Mouse (Mus musculus): ENCODE data around the gene Surf6. TPM values are rescaled to one million over a fixed set of nuclear protein-coding genes. Genes with fewer than 3 reads are reported as not detected.

Gene Surf6
- polyA plus RNA-seq, 1 experiment from 2014 or later = 15.0 TPM

DNA sequence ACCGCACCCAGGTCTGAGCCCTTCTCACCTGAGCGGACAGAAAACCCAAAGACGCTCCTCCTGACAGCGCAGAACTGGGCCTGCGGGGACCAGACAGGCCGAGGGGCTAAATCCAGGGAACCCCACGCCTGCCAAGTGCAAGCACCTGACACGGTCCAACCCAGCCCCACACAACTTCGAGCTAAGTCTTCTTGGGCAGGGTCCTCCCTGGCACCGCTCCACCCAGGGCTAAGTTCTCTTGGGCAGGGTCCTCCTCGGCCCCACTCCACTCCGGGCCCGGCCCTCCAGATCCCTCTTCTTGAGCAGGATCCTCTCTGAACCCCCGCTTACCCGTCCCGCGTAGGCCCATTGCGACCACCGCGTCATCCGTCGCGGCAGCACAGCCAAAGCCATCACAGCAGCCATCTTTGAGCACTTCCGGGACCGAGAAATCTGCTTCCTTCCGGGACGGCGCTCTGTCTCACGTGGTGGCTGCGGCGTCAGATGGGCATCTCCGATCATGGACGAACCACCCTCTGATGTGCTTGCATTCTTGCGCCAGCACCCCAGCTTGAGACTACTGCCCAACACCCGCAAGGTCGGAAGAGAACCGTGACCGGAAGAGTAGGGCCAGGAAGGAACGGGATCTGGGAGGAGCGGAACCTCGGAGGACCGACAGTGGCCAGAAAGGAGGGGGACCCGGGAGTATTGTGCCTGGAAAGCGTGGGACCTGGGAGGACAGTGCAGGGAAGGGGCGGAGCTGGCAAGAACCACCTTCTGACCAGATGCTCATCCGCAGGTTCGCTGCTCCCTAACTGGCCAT lies 13.4 kb upstream of the Surf6 start, which contains the start of the genes Surf2 and Surf1:
Gene Surf2, plus strand, starts transcription at position 441 of the 802 bp plus-strand sequence.
Gene Surf1, minus strand, starts transcription at position 604 of the 802 bp plus-strand sequence.
- under 1% methylated on average over 47 of the region's 47 CpGs for WGBS

DNA sequence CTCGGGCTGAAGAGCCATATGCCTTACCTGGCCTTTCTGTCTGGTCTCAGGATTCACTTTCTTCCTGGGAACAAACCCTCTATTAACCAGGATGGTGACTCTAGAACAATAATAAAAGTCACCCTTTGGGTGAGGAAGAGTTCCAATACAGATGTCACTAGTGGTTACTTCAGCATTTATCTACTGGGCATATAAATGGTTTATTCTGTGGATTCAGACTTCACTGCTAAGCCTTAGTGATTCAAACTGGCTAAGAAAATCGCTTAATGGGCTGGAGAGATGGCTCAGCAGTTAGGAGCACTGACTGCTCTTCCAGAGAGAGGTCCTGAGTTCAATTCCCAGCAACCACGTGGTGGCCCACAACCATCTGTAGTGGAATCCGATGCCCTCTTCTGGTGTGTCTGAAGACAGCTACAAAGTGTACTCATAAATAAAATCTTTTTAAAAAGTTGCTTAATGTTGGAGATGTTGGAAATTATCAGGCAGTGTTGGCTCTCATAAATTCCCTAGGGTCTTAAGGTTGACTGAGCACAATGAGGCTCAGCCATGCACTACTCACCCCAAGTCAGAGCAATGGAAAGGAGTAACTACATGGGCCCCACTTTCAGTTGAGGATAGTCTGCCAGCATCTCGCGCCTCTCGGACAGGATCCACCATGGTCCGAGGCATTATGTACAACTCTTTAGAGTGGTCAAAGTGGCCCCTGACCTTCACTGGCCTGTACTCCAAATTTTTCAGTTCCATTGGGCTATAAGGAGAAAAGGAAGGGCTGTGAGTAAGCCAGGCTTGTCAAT lies 11.7 kb upstream of the Surf6 start:
- Histone ChIP-seq H3K27me3 (replicated peaks; ENCODE audit: control insufficient read depth, insufficient read depth, low read length) (no peaks in the 10 kb centered on the region), H3K36me3 (ENCODE audit: control insufficient read depth, insufficient read depth, low read length) (peaks cover 45% of the 10 kb centered on the region), H3K9ac (ENCODE audit: low read length) (no peak overlapping the region), H3K4me2 (ENCODE audit: low read length) (no peak overlapping the region), H3K9me3 (ENCODE audit: control insufficient read depth, low read length) (no peaks in the 10 kb centered on the region), H3K4me3 (ENCODE audit: low read depth, low read length) (no peak overlapping the region), H3K4me1 (replicated peaks; ENCODE audit: control insufficient read depth, insufficient read depth, low read length) (peaks cover 30% of the 10 kb centered on the region), H3K27ac (ENCODE audit: low read depth) (no peak overlapping the region)
- ATAC-seq (replicated peaks; ENCODE audit: low FRiP score, low TSS enrichment, low read depth) = no peak
- DNase-seq (ENCODE audit: low spot score) = no peak
- 67% methylated on average over 8 of the region's 8 CpGs for WGBS

More for the DNA sequence above, 13.4 kb upstream of the Surf6 start, which contains the start of the genes Surf2 and Surf1:
- Histone ChIP-seq H3K9me3 (ENCODE audit: control insufficient read depth, low read length) (no peaks in the 10 kb centered on the region), H3K27me3 (replicated peaks; ENCODE audit: control insufficient read depth, insufficient read depth, low read length) (no peaks in the 10 kb centered on the region), H3K4me3 (ENCODE audit: low read depth, low read length) (peak within 1 kb of the TSS; percentile 74), H3K36me3 (ENCODE audit: control insufficient read depth, insufficient read depth, low read length) (peaks cover 62% of the 10 kb centered on the region), H3K27ac (ENCODE audit: low read depth) (peak within 1 kb of the TSS; percentile 67), H3K9ac (ENCODE audit: low read length) (peak within 1 kb of the TSS; percentile 61), H3K4me1 (replicated peaks; ENCODE audit: control insufficient read depth, insufficient read depth, low read length) (peaks cover 27% of the 10 kb centered on the region), H3K4me2 (ENCODE audit: low read length) (peak within 1 kb of the TSS; percentile 89)
- ATAC-seq (replicated peaks; ENCODE audit: low FRiP score, low TSS enrichment, low read depth) = peak; percentile 77
- DNase-seq (ENCODE audit: low spot score) = peak; percentile 84

GRCm38 (mm10) chr2:26913416-26914147 lies 10.9 kb upstream of the Surf6 start:
- H3K27me3 ChIP-seq (replicated peaks; ENCODE audit: control insufficient read depth, insufficient read depth, low read length) = no peaks in the 10 kb centered on the region
- H3K36me3 ChIP-seq (ENCODE audit: control insufficient read depth, insufficient read depth, low read length) = peaks cover 37% of the 10 kb centered on the region
- H3K4me2 ChIP-seq (ENCODE audit: low read length) = no peak overlapping the region
- peaks cover 38% of the 10 kb centered on the region for H3K4me1 ChIP-seq (replicated peaks; ENCODE audit: control insufficient read depth, insufficient read depth, low read length)
- ATAC-seq (replicated peaks; ENCODE audit: low FRiP score, low TSS enrichment, low read depth) (no peak), DNase-seq (ENCODE audit: low spot score) (no peak)
- no peak overlapping the region for H3K4me3 ChIP-seq (ENCODE audit: low read depth, low read length)
- no peak overlapping the region for H3K27ac ChIP-seq (ENCODE audit: low read depth)
- 82% methylated on average over 17 of the region's 17 CpGs for WGBS
- no peaks in the 10 kb centered on the region for H3K9me3 ChIP-seq (ENCODE audit: control insufficient read depth, low read length)
- H3K9ac ChIP-seq (ENCODE audit: low read length) = no peak overlapping the region

DNA sequence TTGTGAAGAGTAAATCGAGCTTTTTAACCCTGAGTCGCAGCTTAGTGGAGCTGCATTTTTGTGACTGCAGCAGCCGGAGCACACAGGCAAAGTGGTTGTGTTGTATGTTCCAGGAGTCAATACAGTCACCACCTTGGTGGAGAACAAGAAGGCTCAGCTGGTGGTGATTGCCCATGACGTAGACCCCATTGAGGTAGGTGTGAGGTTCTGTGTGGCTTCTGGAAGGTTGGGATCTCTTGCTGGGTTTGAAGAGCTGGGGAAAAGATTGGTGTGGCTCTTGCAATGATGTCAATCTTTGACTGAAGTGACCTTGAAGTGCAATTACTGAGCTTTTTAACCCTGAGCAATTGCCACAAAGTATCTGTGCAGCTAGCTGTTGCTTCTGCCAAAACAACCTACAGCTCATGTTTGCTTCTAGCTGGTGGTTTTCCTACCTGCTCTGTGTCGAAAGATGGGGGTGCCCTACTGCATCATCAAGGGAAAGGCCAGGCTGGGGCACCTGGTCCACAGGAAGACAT lies 9.6 kb upstream of the Surf6 start:
- no peaks in the 10 kb centered on the region for H3K27me3 ChIP-seq (replicated peaks; ENCODE audit: control insufficient read depth, insufficient read depth, low read length)
- peaks cover 32% of the 10 kb centered on the region for H3K4me1 ChIP-seq (replicated peaks; ENCODE audit: control insufficient read depth, insufficient read depth, low read length)
- DNase-seq (ENCODE audit: low spot score) (no peak), ATAC-seq (replicated peaks; ENCODE audit: low FRiP score, low TSS enrichment, low read depth) (no peak)
- H3K4me3 ChIP-seq (ENCODE audit: low read depth, low read length) = peak overlapping the region; percentile 98
- WGBS = 74% methylated on average over 5 of the region's 5 CpGs
- H3K9me3 ChIP-seq (ENCODE audit: control insufficient read depth, low read length) = no peaks in the 10 kb centered on the region
- no peak overlapping the region for H3K27ac ChIP-seq (ENCODE audit: low read depth)
- H3K9ac ChIP-seq (ENCODE audit: low read length) = peak overlapping the region; percentile 96
- H3K36me3 ChIP-seq (ENCODE audit: control insufficient read depth, insufficient read depth, low read length) = peaks cover 45% of the 10 kb centered on the region
- peak overlapping the region; percentile 100 for H3K4me2 ChIP-seq (ENCODE audit: low read length)

DNA sequence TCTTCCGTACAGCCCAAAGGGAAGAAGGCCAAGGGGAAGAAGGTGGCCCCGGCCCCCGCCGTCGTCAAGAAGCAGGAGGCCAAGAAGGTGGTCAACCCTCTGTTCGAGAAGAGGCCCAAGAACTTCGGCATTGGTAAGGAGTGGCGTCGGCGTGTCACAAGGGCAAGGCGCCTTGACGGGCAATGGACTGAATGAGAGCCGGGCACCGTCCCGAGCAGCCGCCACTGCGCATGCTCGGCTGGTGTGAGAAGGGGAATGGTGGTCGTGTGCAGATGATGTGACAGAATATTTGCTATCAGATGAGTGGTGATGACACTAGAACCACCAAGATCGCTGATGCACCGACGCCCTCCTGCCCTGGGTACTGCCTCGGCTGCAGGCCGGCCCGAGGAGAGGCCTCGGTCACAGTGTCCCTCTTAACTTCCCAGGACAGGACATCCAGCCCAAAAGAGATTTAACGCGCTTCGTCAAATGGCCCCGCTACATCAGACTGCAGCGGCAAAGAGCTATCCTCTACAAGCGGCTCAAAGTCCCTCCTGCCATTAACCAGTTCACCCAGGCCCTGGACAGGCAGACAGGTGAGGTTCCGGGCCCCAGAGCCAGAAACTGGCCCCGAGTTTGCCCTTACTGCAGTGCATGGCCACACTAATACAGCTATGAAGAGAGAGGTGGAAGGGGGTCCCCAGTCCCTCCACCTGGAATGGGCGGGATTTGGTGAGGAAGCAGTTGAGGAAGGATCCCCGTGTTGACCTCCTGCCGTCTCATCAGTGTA lies 8.5 kb upstream of the Surf6 start:
- DNase-seq (ENCODE audit: low spot score) (no peak), ATAC-seq (replicated peaks; ENCODE audit: low FRiP score, low TSS enrichment, low read depth) (peak; percentile 30)
- H3K4me3 ChIP-seq (ENCODE audit: low read depth, low read length) = peak overlapping the region; percentile 98
- H3K4me1 ChIP-seq (replicated peaks; ENCODE audit: control insufficient read depth, insufficient read depth, low read length) = peaks cover 26% of the 10 kb centered on the region
- peak overlapping the region; percentile 88 for H3K27ac ChIP-seq (ENCODE audit: low read depth)
- peaks cover 56% of the 10 kb centered on the region for H3K36me3 ChIP-seq (ENCODE audit: control insufficient read depth, insufficient read depth, low read length)
- peak overlapping the region; percentile 100 for H3K4me2 ChIP-seq (ENCODE audit: low read length)
- WGBS = 2% methylated on average over 35 of the region's 37 CpGs
- peak overlapping the region; percentile 96 for H3K9ac ChIP-seq (ENCODE audit: low read length)
- no peaks in the 10 kb centered on the region for H3K9me3 ChIP-seq (ENCODE audit: control insufficient read depth, low read length)
- no peaks in the 10 kb centered on the region for H3K27me3 ChIP-seq (replicated peaks; ENCODE audit: control insufficient read depth, insufficient read depth, low read length)

DNA sequence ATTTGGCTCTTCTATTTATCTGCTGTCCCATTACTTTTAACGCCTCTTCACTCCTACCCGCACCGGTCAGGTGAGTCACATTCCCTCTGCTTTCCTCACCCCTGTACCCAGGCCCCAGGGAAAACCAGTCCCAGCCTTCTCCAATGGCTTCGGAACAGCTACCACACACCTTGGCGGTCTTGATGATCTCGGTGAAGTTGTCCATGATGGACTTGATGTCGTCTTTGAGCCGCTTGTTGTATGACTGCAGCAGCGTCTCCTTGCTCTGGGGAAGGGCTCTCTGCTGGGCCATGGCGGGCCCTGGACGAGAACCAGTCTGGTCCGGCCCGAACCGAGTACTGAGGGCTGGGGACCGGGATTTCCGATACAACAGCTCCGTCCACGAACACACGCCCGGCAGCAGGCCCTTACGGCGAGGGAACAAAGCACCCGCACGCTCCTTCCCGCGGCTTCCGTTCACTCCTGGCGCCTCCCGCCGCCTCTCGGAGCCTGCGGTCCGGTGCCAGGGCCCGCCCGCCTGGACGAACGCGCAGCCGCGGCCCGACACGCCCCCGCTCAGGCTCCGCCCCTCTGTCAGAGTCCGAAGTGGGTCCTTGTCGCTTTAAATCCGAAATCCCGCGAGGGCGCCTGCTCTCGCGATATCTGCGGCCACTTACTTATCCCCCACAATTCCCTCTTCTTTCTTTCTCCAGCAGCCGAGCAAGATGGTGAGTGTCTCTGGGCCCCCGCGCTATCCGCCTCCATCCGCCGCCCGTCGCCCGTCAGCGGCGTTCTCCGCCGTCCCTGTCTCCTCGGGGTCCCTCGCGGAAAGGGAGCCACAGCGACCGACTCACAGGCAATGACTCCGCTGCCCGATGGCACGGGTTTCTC lies 7.7 kb upstream of the Surf6 start, which contains the start of the genes Med22 and Rpl7a:
Gene Med22, minus strand, starts transcription at position 554 of the 870 bp plus-strand sequence.
Gene Rpl7a, plus strand, starts transcription at position 641 of the 870 bp plus-strand sequence.
- DNase-seq (ENCODE audit: low spot score) = peak; percentile 100
- ATAC-seq (replicated peaks; ENCODE audit: low FRiP score, low TSS enrichment, low read depth) = peak; percentile 91
- Histone ChIP-seq H3K27me3 (replicated peaks; ENCODE audit: control insufficient read depth, insufficient read depth, low read length) (no peaks in the 10 kb centered on the region), H3K4me1 (replicated peaks; ENCODE audit: control insufficient read depth, insufficient read depth, low read length) (peaks cover 23% of the 10 kb centered on the region), H3K36me3 (ENCODE audit: control insufficient read depth, insufficient read depth, low read length) (peaks cover 64% of the 10 kb centered on the region), H3K27ac (ENCODE audit: low read depth) (peak within 1 kb of the TSS; percentile 88), H3K9me3 (ENCODE audit: control insufficient read depth, low read length) (no peaks in the 10 kb centered on the region), H3K4me2 (ENCODE audit: low read length) (peak within 1 kb of the TSS; percentile 100), H3K4me3 (ENCODE audit: low read depth, low read length) (peak within 1 kb of the TSS; percentile 98), H3K9ac (ENCODE audit: low read length) (peak within 1 kb of the TSS; percentile 96)
- WGBS = under 1% methylated on average over 71 of the region's 74 CpGs

DNA sequence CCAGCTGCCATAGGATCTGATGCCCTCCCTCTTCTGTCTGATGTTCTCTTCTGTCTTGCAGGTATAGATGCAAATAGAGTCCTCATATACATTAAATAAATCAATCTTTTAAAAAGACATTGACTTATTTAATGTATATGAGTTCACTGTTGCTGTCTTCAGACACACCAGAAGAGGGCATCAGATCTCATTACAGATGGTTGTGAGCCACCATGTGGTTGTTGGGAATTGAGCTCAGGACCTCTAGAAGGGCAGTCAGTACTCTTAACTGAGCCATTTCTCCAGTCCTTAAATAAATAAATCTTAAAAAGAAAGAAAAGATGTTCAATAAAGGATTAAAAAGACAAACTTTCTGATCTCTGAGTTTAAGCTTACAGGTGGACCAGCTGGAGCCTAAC lies 6.7 kb upstream of the Surf6 start:
- DNase-seq (ENCODE audit: low spot score) = no peak
- Histone ChIP-seq H3K4me2 (ENCODE audit: low read length) (peak overlapping the region; percentile 77), H3K4me3 (ENCODE audit: low read depth, low read length) (peak overlapping the region; percentile 98), H3K4me1 (replicated peaks; ENCODE audit: control insufficient read depth, insufficient read depth, low read length) (peaks cover 19% of the 10 kb centered on the region), H3K27me3 (replicated peaks; ENCODE audit: control insufficient read depth, insufficient read depth, low read length) (no peaks in the 10 kb centered on the region), H3K9ac (ENCODE audit: low read length) (peak overlapping the region; percentile 84), H3K9me3 (ENCODE audit: control insufficient read depth, low read length) (no peaks in the 10 kb centered on the region), H3K36me3 (ENCODE audit: control insufficient read depth, insufficient read depth, low read length) (peaks cover 71% of the 10 kb centered on the region), H3K27ac (ENCODE audit: low read depth) (0 out of 2 replicates have a peak overlapping the region, but pooled peaks have one; percentile 88)
- ATAC-seq (replicated peaks; ENCODE audit: low FRiP score, low TSS enrichment, low read depth) = no peak

All from intestine, embryonic 14.5 days (tissue).